Mouse (Mus musculus): ENCODE measurements around the gene Ank.

DNA sequence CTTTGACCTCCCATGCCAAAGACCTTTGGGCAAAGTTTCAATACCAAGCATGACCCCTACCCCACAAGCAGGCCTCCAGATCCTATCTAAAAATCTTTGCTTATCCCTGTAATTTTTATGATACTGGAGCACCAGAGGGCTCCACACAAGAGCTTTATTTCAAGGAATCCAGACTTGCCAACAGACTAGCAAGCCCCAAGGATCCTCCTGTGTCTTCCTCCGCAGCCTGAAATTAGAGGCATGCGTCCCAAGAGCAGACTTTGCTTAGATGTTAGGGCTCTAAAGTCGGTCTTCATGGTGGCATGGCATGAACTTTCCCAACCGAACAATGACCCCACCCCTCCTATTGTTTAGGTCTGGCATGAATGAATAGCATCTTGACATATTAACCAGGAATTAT is 69.2 kb downstream of the Ank start:
- no peak for TF ChIP-seq CTCF (IDR thresholded peaks at IDR 0.05)
- TF ChIP-seq EP300 (IDR thresholded peaks at IDR 0.05): no peak
